ENCODE assay signal across 30 mouse cellular contexts in the genomic region with DNA sequence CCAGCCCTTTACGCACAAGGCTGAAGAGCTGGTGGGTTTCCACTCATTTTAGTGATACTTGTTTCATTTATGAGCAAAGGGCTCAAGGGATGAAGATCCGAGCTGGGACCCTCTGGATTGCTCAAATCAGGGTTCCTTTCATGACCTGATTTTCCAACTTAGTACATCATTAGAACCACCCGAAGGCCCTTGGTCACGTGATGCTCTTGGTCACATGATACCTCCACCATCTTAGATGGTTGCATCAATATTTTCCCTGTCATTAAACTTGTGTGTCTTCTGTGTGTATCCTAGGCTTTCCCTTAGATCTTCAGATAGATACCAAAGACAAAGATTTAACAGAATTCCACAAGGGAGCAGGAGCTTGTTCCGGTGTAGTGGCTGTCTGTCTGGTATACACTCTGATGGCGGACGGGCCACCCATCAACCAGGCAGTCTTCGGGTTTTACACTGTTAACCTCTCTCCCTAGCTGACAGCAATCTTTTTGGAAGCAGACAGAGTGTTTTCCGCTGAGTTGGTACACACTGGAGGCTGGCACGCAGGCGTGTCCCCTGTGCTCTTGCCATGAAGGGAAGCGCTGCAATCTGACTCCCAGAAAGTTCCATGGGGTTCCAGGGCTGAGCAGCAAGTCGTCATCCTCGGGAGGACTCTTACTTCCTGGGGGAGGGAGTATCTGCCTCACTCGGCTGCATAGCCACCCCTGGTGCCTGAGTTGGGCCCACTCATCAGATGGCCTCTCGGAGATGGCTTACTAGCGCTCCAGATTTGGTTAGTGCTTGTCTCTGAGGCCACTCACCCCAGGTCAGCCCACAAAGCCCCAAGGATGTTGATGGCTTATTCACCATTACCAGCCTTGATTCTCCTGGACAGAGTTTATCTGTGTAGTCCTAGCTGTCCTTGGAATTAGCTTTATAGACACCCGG.
A peak's percentile ranks its signal among the peaks of the same experiment; 100 is the strongest.
DNase-seq lines count a peak whose midpoint lies in the region; ATAC-seq and TF ChIP-seq lines count a peak whose summit lies in the region.
"Had no signal": no experiment of that assay in that cellular context is flagged by ENCODE, and none has a peak within 500 bp of the region (broad histone marks: within the 10 kb centered on the region; RNA-seq: fewer than 3 reads in every experiment).

No protein-coding gene starts in this region.

- ATAC-seq in forebrain, embryonic 11.5 days (replicated peaks; ENCODE audit: low FRiP score) = no peak
- ATAC-seq: CD4-positive, CD25-positive, alpha-beta regulatory T cell, adult 4 months; forebrain, embryonic 15.5 days; intestine, embryonic 16.5 days had no signal

- H3K36me3 ChIP-seq in CH12.LX (replicated peaks in 1 of 2; ENCODE audit: control insufficient read depth in 1 of 2, insufficient read depth in 1 of 2, low read length in 1 of 2) = peaks cover 7 to 24% of the 10 kb centered on the region in 2 experiments
- H3K36me3 ChIP-seq in ES-E14 (ENCODE audit: control insufficient read depth, insufficient read depth, low read length, poor library complexity, severe bottlenecking) = peaks cover 6% of the 10 kb centered on the region; the same call in 1 of the 2 replicates
- H3K36me3 ChIP-seq in forebrain, embryonic 11.5 days (ENCODE audit: control insufficient read depth, insufficient read depth, low read length) = no peaks in the 10 kb centered on the region
- H3K36me3 ChIP-seq: forebrain, embryonic 15.5 days; heart, embryonic 15.5 days; hindbrain, embryonic 12.5 days; limb, embryonic 10.5 days; liver, embryonic 13.5 days had no signal

- intact Hi-C loops in gastrocnemius, adult 2 months (cut with DNase I) = no loop called here
- intact Hi-C loops in gastrocnemius, postnatal 14 days (cut with DNase I; ENCODE audit: low total_unique reads) = no loop called here
- intact Hi-C loops in left cerebral cortex, adult 2 months (cut with DNase I) = no loop called here

- TF ChIP-seq RAD21 in CH12.LX (IDR thresholded peaks at IDR 0.05; ENCODE audit: low read depth, low read length) = no peak

- no peak for TF ChIP-seq EP300 in CH12.LX (IDR thresholded peaks at IDR 0.05; ENCODE audit: low read length)

- no peaks in the 10 kb centered on the region for H3K9me3 ChIP-seq in CH12.LX (replicated peaks; ENCODE audit: low read length)
- H3K9me3 ChIP-seq in ES-E14 (ENCODE audit: control insufficient read depth, insufficient read depth, low read depth, low read length) = no peaks in the 10 kb centered on the region
- H3K9me3 ChIP-seq in forebrain, embryonic 11.5 days (ENCODE audit: control insufficient read depth, low read length) = no peaks in the 10 kb centered on the region
- H3K9me3 ChIP-seq: forebrain, embryonic 15.5 days; heart, embryonic 10.5 days; heart, embryonic 15.5 days; hindbrain, embryonic 12.5 days; limb, embryonic 10.5 days; limb, embryonic 15.5 days; liver, embryonic 13.5 days had no signal

- H3K27ac ChIP-seq in gastrocnemius, adult 2 months = peak overlapping the region; percentile 85
- H3K27ac ChIP-seq in CH12.LX (ENCODE audit: insufficient read depth, low read depth) = no peak overlapping the region
- peak overlapping the region; percentile 41; the same call in 1 of the 2 replicates for H3K27ac ChIP-seq in ES-E14 (ENCODE audit: insufficient read depth, low read depth, low read length, poor library complexity, severe bottlenecking)
- no peak overlapping the region for H3K27ac ChIP-seq in left cerebral cortex, adult 2 months
- H3K27ac ChIP-seq in forebrain, embryonic 11.5 days (ENCODE audit: low read depth, low read length) = no peak overlapping the region
- H3K27ac ChIP-seq: forebrain, embryonic 15.5 days; heart, embryonic 10.5 days; heart, embryonic 15.5 days; hindbrain, embryonic 12.5 days; limb, embryonic 10.5 days; limb, embryonic 15.5 days; liver, embryonic 13.5 days; stomach, postnatal 0 days had no signal

- DNase-seq in gastrocnemius, adult 2 months = peak; percentile 80
- no peak for DNase-seq in gastrocnemius, postnatal 4 days (ENCODE audit: low spot score in 2 of 2)
- no peak for DNase-seq in CH12.LX (ENCODE audit: extremely low read depth)
- no peak for DNase-seq in ES-E14 (ENCODE audit: low read depth, low spot score)
- peak; percentile 34 for DNase-seq in gastrocnemius, postnatal 14 days
- DNase-seq in left cerebral cortex, adult 2 months (ENCODE audit: extremely low spot score in 1 of 2, low spot score in 2 of 2) = no peak
- DNase-seq in forebrain, embryonic 11.5 days (ENCODE audit: low spot score) = no peak
- no peak for DNase-seq in cerebellum, adult 11 months
- DNase-seq: adrenal gland, postnatal 25 days; cerebellum, adult 2 months; cerebellum, postnatal 14 days; heart, postnatal 36 days; kidney, adult 8-10 months; kidney, postnatal 10 days; layer of hippocampus, postnatal 36 days; liver, embryonic 13.5 days; lung, embryonic 14.5 days; lung, postnatal 14 days; midbrain, embryonic 14.5 days; thymus, adult 18-20 months; thymus, postnatal 36 days had no signal

- no peak for TF ChIP-seq CTCF in gastrocnemius, adult 2 months (IDR thresholded peaks at IDR 0.05)
- no peak for TF ChIP-seq CTCF in CH12.LX (conservative IDR thresholded peaks at IDR 0.05 in 1 of 2, IDR thresholded peaks at IDR 0.05 in 1 of 2; ENCODE audit: low read depth in 2 of 2, low read length in 2 of 2)
- no peak for TF ChIP-seq CTCF in left cerebral cortex, adult 2 months (IDR thresholded peaks at IDR 0.05)

- no peak overlapping the region for H3K4me2 ChIP-seq in CH12.LX (ENCODE audit: insufficient read depth, low read depth, poor library complexity, severe bottlenecking)
- H3K4me2 ChIP-seq in forebrain, embryonic 11.5 days (ENCODE audit: low read depth, low read length, severe bottlenecking) = no peak overlapping the region
- H3K4me2 ChIP-seq: forebrain, embryonic 15.5 days; heart, embryonic 15.5 days; hindbrain, embryonic 12.5 days; limb, embryonic 15.5 days; liver, embryonic 13.5 days; lung, embryonic 14.5 days had no signal

- TF ChIP-seq POLR2A in CH12.LX (IDR thresholded peaks at IDR 0.05; ENCODE audit: low read depth, low read length) = no peak

- 92% methylated on average over 18 of the region's 18 CpGs for WGBS in forebrain, embryonic 11.5 days

- H3K4me3 ChIP-seq in gastrocnemius, adult 2 months = 0 out of 2 replicates have a peak overlapping the region, but pooled peaks have one; percentile 10
- H3K4me3 ChIP-seq in CH12.LX (replicated peaks in 1 of 3; ENCODE audit: low read depth in 2 of 3, low read length in 2 of 3, poor library complexity in 1 of 3) = no peak overlapping the region
- H3K4me3 ChIP-seq in ES-E14 (ENCODE audit: insufficient read depth in 1 of 2, low read depth in 1 of 2, low read length in 2 of 2, poor library complexity in 1 of 2, severe bottlenecking in 1 of 2) = peak overlapping the region; percentile 0 to 41; a peak in 2 of 4 replicates
- H3K4me3 ChIP-seq in left cerebral cortex, adult 2 months = no peak overlapping the region
- H3K4me3 ChIP-seq in forebrain, embryonic 11.5 days (ENCODE audit: low read depth, low read length) = no peak overlapping the region
- H3K4me3 ChIP-seq: forebrain, embryonic 15.5 days; heart, embryonic 10.5 days; heart, embryonic 15.5 days; hindbrain, embryonic 12.5 days; limb, embryonic 10.5 days; limb, embryonic 15.5 days; liver, embryonic 13.5 days had no signal

- H3K27me3 ChIP-seq in CH12.LX (replicated peaks) = no peaks in the 10 kb centered on the region
- no peaks in the 10 kb centered on the region for H3K27me3 ChIP-seq in forebrain, embryonic 11.5 days (ENCODE audit: control insufficient read depth, insufficient read depth, low read length)
- H3K27me3 ChIP-seq: forebrain, embryonic 15.5 days; heart, embryonic 15.5 days; hindbrain, embryonic 12.5 days; limb, embryonic 15.5 days; liver, embryonic 13.5 days had no signal

- H3K4me1 ChIP-seq in CH12.LX (ENCODE audit: control insufficient read depth in 1 of 2, insufficient read depth in 2 of 2) (peaks cover 3 to 42% of the 10 kb centered on the region in 2 experiments), ES-E14 (ENCODE audit: control insufficient read depth in 2 of 2, insufficient read depth in 2 of 2, low read length in 2 of 2, poor library complexity in 1 of 2) (peaks cover 5 to 18% of the 10 kb centered on the region in 2 experiments)
- H3K4me1 ChIP-seq in forebrain, embryonic 11.5 days (replicated peaks; ENCODE audit: control insufficient read depth, insufficient read depth, low read length) = no peaks in the 10 kb centered on the region
- H3K4me1 ChIP-seq: forebrain, embryonic 15.5 days; hindbrain, embryonic 12.5 days had no signal

- in situ Hi-C loops in CH12.LX (cut with MboI; ENCODE audit: low pct_ligation_motif_present, low pct_unique_long_range_greater_than_20kb, low sequenced_read_pairs) = no loop called here
- in situ Hi-C loops in ES-E14 (cut with MboI; ENCODE audit: low sequenced_read_pairs in 2 of 2, unreplicated experiment in 2 of 2) = no loop called here

- no peak overlapping the region for H3K9ac ChIP-seq in CH12.LX (ENCODE audit: insufficient read depth, low read depth)
- peak overlapping the region; percentile 47; the same call in 1 of the 2 replicates for H3K9ac ChIP-seq in ES-E14 (ENCODE audit: insufficient read depth, low read depth, low read length, poor library complexity, severe bottlenecking)
- no peak overlapping the region for H3K9ac ChIP-seq in forebrain, embryonic 11.5 days (ENCODE audit: low read length)
- H3K9ac ChIP-seq: forebrain, embryonic 15.5 days; heart, embryonic 15.5 days; hindbrain, embryonic 12.5 days; limb, embryonic 15.5 days; liver, embryonic 13.5 days; lung, embryonic 14.5 days had no signal

- dilution Hi-C loops in CH12.LX (cut with MboI; ENCODE audit: extremely low pct_ligation_motif_present, extremely low pct_unique_long_range_greater_than_20kb, low sequenced_read_pairs) = no loop called here

- peaks cover 55% of the 10 kb centered on the region for H3K79me2 ChIP-seq in CH12.LX (replicated peaks; ENCODE audit: control insufficient read depth, extremely low read depth, insufficient read depth, poor library complexity, severe bottlenecking)

TF ChIP-seq in CH12.LX, 34 proteins besides CTCF, POLR2A, EP300 and RAD21:
- TF ChIP-seq MAZ (IDR thresholded peaks at IDR 0.05; ENCODE audit: low read depth, low read length) = no peak
- TF ChIP-seq USF1 (IDR thresholded peaks at IDR 0.05; ENCODE audit: low read depth, low read length) = peak; percentile 53
- no peak for TF ChIP-seq POLR2AphosphoS2 (IDR thresholded peaks at IDR 0.05; ENCODE audit: low read depth, low read length)
- no peak for TF ChIP-seq ZNF384 (IDR thresholded peaks at IDR 0.05; ENCODE audit: low read depth, low read length)
- TF ChIP-seq USF2 (conservative IDR thresholded peaks at IDR 0.05; ENCODE audit: low read depth, low read length) = 0 out of 2 replicates have a peak, but pooled peaks have one; percentile 46

TF ChIP-seq in ES-E14, 5 proteins besides CTCF, POLR2A, EP300 and RAD21:
- no peak for TF ChIP-seq ZNF384 (IDR thresholded peaks at IDR 0.05; ENCODE audit: low read depth, low read length)
- no peak for TF ChIP-seq HCFC1 (IDR thresholded peaks at IDR 0.05; ENCODE audit: borderline replicate concordance, insufficient read depth, low read length)
- no peak for TF ChIP-seq MAFK (IDR thresholded peaks at IDR 0.05; ENCODE audit: insufficient read depth, low read depth, low read length)
- no peak for TF ChIP-seq CHD2 (IDR thresholded peaks at IDR 0.05; ENCODE audit: low read depth, low read length)
- TF ChIP-seq ZC3H11A (IDR thresholded peaks at IDR 0.05; ENCODE audit: borderline replicate concordance, low read depth, low read length) = no peak

Comparison
In these comparisons a context has a peak if more than half of its experiments do, and no peak if none do; other contexts are left out.
1. DNase-seq: peak in gastrocnemius, adult 2 months (single experiment) and gastrocnemius, postnatal 14 days (single experiment); none in gastrocnemius, postnatal 4 days (0 of 2), CH12.LX (single experiment), ES-E14 (single experiment), left cerebral cortex, adult 2 months (0 of 2), forebrain, embryonic 11.5 days (single experiment) and cerebellum, adult 11 months (single experiment).
2. H3K27ac ChIP-seq: peak in gastrocnemius, adult 2 months (single experiment) and ES-E14 (single experiment); none in CH12.LX (single experiment), left cerebral cortex, adult 2 months (single experiment) and forebrain, embryonic 11.5 days (single experiment).
3. H3K4me3 ChIP-seq: peak in gastrocnemius, adult 2 months (single experiment) and ES-E14 (2 of 2); none in CH12.LX (0 of 3), left cerebral cortex, adult 2 months (single experiment) and forebrain, embryonic 11.5 days (single experiment).